Mouse (Mus musculus) midbrain, embryonic 14.5 days (tissue): ENCODE results near the gene Cavin4. TPM values are rescaled to one million over a fixed set of nuclear protein-coding genes. Genes with fewer than 3 reads are reported as not detected.

ENCODE experiments used
- ATAC-seq: fragments of 200-750 bp; cut with Nextera tagmentation; 2 replicates; pipeline ENCODE4 v1.8.0; 2017; ENCODE audit warnings: moderate number of reproducible peaks, moderate library complexity; ENCODE audit not compliant: low FRiP score, low TSS enrichment
- DNase-seq: peaks from one replicate; pipeline ENCODE4 v3.0.0-alpha.2; 2015
- H3K27ac ChIP-seq: fragments of 300-500 bp; sonication (generic); replicated peaks from 2 replicates; pipeline ENCODE4 v1.5.1; 2014; ENCODE audit warnings: mild to moderate bottlenecking, low read depth, low read length, moderate library complexity
- H3K27me3 ChIP-seq: fragments of 300-500 bp; sonication (generic); 2 replicates; pipeline ENCODE4 v1.6.1; 2014; ENCODE audit warnings: low read length, control low read depth, mixed read lengths; ENCODE audit not compliant: control insufficient read depth, insufficient read depth
- H3K36me3 ChIP-seq: fragments of 300-500 bp; sonication (generic); 2 replicates; pipeline ENCODE4 v1.6.1; 2014; ENCODE audit warnings: low read length, control low read depth; ENCODE audit not compliant: control insufficient read depth, insufficient read depth
- H3K4me1 ChIP-seq: fragments of 300-500 bp; sonication (generic); 2 replicates; pipeline ENCODE4 v1.6.1; 2014; ENCODE audit warnings: mild to moderate bottlenecking, antibody characterized with exemption, low read length, control low read depth; ENCODE audit not compliant: control insufficient read depth, insufficient read depth
- H3K4me2 ChIP-seq: fragments of 300-500 bp; sonication (generic); 2 replicates; pipeline ENCODE4 v1.6.1; 2014; ENCODE audit warnings: mild to moderate bottlenecking, low read length, moderate library complexity
- H3K4me3 ChIP-seq: fragments of 300-500 bp; sonication (generic); replicated peaks from 2 replicates; pipeline ENCODE4 v1.5.1; 2014; ENCODE audit warnings: low read depth, low read length
- H3K9ac ChIP-seq: fragments of 300-500 bp; sonication (generic); replicated peaks from 2 replicates; pipeline ENCODE4 v1.6.1; 2014; ENCODE audit warnings: mild to moderate bottlenecking, low read length, moderate library complexity
- H3K9me3 ChIP-seq: fragments of 300-500 bp; sonication (generic); 2 replicates; pipeline ENCODE4 v1.6.1; 2016; ENCODE audit warnings: low read length, control low read depth, mixed read lengths; ENCODE audit not compliant: control insufficient read depth
- WGBS: fragments of 180-500 bp; shearing (Covaris S2); extraction: QIAGEN DNeasy Blood & Tissue Kit; methylation state at CpG from one replicate; pipeline ENCODE4 v1.1.7; 2014; 5-methylcytosine and 5-hydroxymethylcytosine counted together
- polyA plus RNA-seq: library from polyadenylated mRNA; unstranded; fragments of >200 nt; fragmentation: Nextera tagmentation; extraction: Ambion mirVana; gene quantifications from 2 replicates; pipeline ENCODE4 v1.2.1, GENCODE M21; 2014

Gene Cavin4
- polyA plus RNA-seq, 1 experiment from 2014 or later, result 3.4 TPM

- H3K27me3 ChIP-seq, result no peaks in the 10 kb centered on the region
- H3K4me1 ChIP-seq, result 0 out of 2 replicates have a peak, but pooled peaks cover 4% of the 10 kb centered on the region
- ATAC-seq (0 out of 2 replicates have a peak, but pooled peaks have one; percentile 24), DNase-seq (peak; percentile 82)
- 84% methylated on average over 9 of the region's 9 CpGs for WGBS
- H3K9me3 ChIP-seq, result no peaks in the 10 kb centered on the region
- H3K4me2 ChIP-seq, result no peak overlapping the region
- no peak overlapping the region for H3K27ac ChIP-seq
- H3K4me3 ChIP-seq, result no peak overlapping the region
- no peak overlapping the region for H3K9ac ChIP-seq
- H3K36me3 ChIP-seq, result no peaks in the 10 kb centered on the region
Measured at GRCm38 (mm10) chr4:48690640-48691039, 27.3 kb downstream of the Cavin4 start.

DNA sequence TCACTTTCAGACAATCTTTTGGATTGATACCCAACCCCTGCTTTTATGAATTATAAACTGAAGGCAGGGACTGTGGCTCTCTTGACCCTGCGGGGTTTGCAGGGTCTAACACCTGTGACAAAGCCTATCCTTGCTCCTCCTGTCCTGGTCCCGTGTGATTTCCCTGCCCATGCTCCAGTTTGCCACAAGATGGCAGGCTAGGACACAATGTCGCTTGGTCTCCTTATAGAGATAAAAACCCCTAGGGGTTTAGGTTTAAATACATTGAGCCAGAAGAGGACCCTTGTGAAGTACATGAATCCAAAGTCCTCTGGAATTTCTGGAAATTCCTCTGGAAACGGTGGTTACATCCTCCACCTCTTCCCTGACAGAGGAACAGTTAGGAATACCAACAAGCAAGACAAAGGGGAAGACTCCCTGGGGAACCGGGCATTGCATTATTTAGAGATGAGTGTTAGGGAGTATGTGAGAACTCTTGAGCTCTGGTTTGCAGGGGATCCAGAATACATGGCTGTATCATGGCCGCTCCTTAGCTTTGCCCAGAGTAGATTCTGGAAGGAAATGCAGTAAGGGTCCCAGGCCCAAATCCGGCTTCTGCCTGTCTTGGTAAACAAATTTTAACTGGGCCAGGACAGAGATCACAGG lies 28.6 kb downstream of the Cavin4 start:
- DNase-seq (peak; percentile 91), ATAC-seq (peak; percentile 70; the same call in 1 of the 2 replicates)
- no peaks in the 10 kb centered on the region for H3K9me3 ChIP-seq
- 37% methylated on average over 7 of the region's 7 CpGs for WGBS
- no peak overlapping the region for H3K9ac ChIP-seq
- H3K4me2 ChIP-seq, result no peak overlapping the region
- H3K27me3 ChIP-seq, result no peaks in the 10 kb centered on the region
- no peak overlapping the region for H3K4me3 ChIP-seq
- H3K27ac ChIP-seq, result no peak overlapping the region; the same call in 1 of the 2 replicates
- H3K4me1 ChIP-seq, result 0 out of 2 replicates have a peak, but pooled peaks cover 4% of the 10 kb centered on the region
- no peaks in the 10 kb centered on the region for H3K36me3 ChIP-seq

DNA sequence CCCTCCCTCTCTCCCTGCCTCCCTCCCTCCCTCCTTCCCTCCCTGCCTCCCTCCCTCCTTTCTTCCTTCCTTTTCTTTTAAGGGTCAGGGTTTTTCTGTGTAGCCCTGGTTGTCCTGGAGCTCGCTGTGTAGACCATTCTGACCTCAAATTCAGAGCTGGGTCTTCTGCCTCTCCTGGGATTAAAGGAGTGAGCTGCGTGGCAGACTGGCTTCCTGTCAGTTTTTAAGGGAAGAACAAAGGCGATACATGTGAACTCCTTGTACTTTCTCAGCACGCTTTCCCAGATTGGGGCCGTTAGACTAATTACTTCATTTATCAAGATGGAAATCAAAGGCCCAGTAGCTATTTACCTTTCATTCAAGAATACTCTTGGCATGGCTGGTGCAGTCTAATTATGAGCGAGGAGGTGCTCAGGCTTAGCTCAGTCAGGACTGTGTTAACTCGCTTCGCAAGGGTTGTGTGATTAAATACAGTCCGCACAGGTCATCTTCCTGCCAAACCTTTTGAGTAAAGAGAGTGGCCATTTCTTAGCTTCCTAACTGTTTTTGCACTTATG lies 29.5 kb downstream of the Cavin4 start:
- WGBS, result 56% methylated on average over 9 of the region's 9 CpGs
- H3K9ac ChIP-seq, result no peak overlapping the region
- no peak for ATAC-seq
- H3K27me3 ChIP-seq, result no peaks in the 10 kb centered on the region
- DNase-seq, result peak; percentile 44
- no peak overlapping the region for H3K4me2 ChIP-seq
- no peaks in the 10 kb centered on the region for H3K9me3 ChIP-seq
- no peak overlapping the region for H3K27ac ChIP-seq
- H3K4me3 ChIP-seq, result no peak overlapping the region
- no peaks in the 10 kb centered on the region for H3K36me3 ChIP-seq
- H3K4me1 ChIP-seq, result 0 out of 2 replicates have a peak, but pooled peaks cover 4% of the 10 kb centered on the region

GRCm38 (mm10) chr4:48696706-48697105 lies 33.4 kb downstream of the Cavin4 start:
- 89% methylated on average over 3 of the region's 3 CpGs for WGBS

GRCm38 (mm10) chr4:48697302-48697701 lies 34.0 kb downstream of the Cavin4 start:
- WGBS, result 59% methylated on average over 11 of the region's 11 CpGs
- no peak for DNase-seq
- Histone ChIP-seq H3K27ac (no peak overlapping the region), H3K4me1 (0 out of 2 replicates have a peak, but pooled peaks cover under 1% of the 10 kb centered on the region), H3K9ac (no peak overlapping the region), H3K27me3 (no peaks in the 10 kb centered on the region), H3K4me2 (no peak overlapping the region), H3K4me3 (no peak overlapping the region), H3K36me3 (no peaks in the 10 kb centered on the region), H3K9me3 (no peaks in the 10 kb centered on the region)
- no peak for ATAC-seq

More at GRCm38 (mm10) chr4:48696706-48697105, 33.4 kb downstream of the Cavin4 start:
- H3K27me3 ChIP-seq, result no peaks in the 10 kb centered on the region
- no peaks in the 10 kb centered on the region for H3K36me3 ChIP-seq
- ATAC-seq (no peak), DNase-seq (no peak)
- H3K9me3 ChIP-seq, result no peaks in the 10 kb centered on the region
- H3K27ac ChIP-seq, result no peak overlapping the region
- H3K4me3 ChIP-seq, result no peak overlapping the region
- 0 out of 2 replicates have a peak, but pooled peaks cover 4% of the 10 kb centered on the region for H3K4me1 ChIP-seq
- H3K9ac ChIP-seq, result no peak overlapping the region
- no peak overlapping the region for H3K4me2 ChIP-seq

DNA sequence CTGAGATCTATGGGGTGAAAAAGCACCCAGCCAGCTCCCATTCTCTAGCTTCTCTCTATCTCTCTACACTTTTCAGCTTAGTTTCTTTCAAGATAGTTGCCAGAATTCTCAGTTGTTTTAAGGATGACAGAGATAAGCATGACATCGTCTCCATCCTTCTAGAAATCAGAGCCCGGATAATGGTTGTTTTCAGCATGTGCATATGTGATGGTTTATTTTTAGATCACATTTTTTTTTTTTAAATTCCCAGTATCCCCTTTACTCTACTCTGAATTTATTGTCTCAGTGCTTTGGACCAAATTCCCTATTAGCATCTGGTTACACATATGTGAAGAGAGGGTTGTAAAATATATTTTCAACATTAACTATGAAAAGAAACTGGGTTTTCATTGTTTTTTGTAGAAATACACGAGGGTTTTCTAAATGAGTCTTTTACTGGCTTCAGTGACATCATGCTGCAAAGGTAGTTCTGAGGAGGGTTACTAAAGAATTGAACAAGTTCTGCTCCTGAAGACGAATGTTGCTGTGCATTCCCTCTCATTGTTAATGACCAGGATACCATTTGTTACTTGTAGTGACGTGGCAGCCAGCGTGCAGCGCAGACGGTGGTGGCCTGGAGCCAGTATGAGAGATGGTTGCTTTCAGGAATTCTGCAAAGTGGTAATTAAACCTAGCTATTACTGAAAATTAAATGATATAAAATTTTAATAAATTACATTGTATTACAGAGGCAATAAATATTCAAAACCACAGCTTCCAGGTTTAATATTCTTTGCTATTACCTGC lies 52.7 kb downstream of the Cavin4 start:
- no peak overlapping the region for H3K27ac ChIP-seq
- H3K27me3 ChIP-seq, result no peaks in the 10 kb centered on the region

DNA sequence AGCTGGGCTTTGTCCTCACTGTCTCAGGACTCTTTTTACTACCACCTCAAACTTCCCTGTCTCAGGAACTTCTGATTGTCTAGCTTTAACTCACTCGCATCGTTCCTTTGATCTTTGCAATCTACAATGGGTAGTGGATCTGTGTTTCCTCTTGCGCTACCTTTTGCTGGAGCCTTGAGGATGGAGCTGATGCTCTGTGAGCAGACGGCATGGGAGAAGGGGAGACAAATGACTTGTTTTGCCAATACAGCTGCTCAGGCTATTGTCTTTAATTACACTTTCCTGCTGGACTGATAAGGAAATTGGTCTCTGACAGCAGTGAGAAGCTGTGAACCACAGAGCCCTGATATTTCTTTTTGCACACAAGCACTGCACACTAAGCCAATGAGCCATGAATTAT lies 53.5 kb downstream of the Cavin4 start:
- no peak overlapping the region for H3K4me2 ChIP-seq
- no peaks in the 10 kb centered on the region for H3K27me3 ChIP-seq
- ATAC-seq (no peak), DNase-seq (no peak)
- H3K27ac ChIP-seq, result no peak overlapping the region
- H3K4me3 ChIP-seq, result no peak overlapping the region
- no peaks in the 10 kb centered on the region for H3K36me3 ChIP-seq
- no peaks in the 10 kb centered on the region for H3K9me3 ChIP-seq
- H3K9ac ChIP-seq, result no peak overlapping the region
- H3K4me1 ChIP-seq, result no peaks in the 10 kb centered on the region
- 79% methylated on average over 4 of the region's 4 CpGs for WGBS

More for the DNA sequence above, 52.7 kb downstream of the Cavin4 start:
- Histone ChIP-seq H3K36me3 (no peaks in the 10 kb centered on the region), H3K4me2 (no peak overlapping the region), H3K9me3 (no peaks in the 10 kb centered on the region), H3K4me1 (no peaks in the 10 kb centered on the region), H3K9ac (no peak overlapping the region), H3K4me3 (no peak overlapping the region)
- ATAC-seq (no peak), DNase-seq (no peak)
- WGBS, result 82% methylated on average over 8 of the region's 8 CpGs
